Mouse (Mus musculus) adrenal gland, postnatal 14 days (tissue): Measurements from ENCODE around the gene 4933414I15Rik. TPM values are rescaled to one million over a fixed set of nuclear protein-coding genes. Genes with fewer than 3 reads are reported as not detected.

ENCODE experiments used
- total RNA-seq: library from RNA; stranded (reverse); gene quantifications from 2 replicates; pipeline ENCODE4 v1.2.3, GENCODE M21; 2021

4933414I15Rik gene
- total RNA-seq, 1 experiment from 2014 or later: not detected

Other genes starting within 250 kb of the 4933414I15Rik start
- gene Zfp354c, start 116.0 kb downstream of the 4933414I15Rik start, total RNA-seq: 5.2 and 9.8 TPM in 2 replicates
- 0.79 and 0.82 TPM in 2 replicates for gene Zfp879, start 102.2 kb downstream of the 4933414I15Rik start, total RNA-seq
- gene Grm6, start 93.1 kb downstream of the 4933414I15Rik start, total RNA-seq: 0.07 and 1.1 TPM in 2 replicates
- gene Zfp454, start 56.1 kb downstream of the 4933414I15Rik start, total RNA-seq: 2.5 and 3.0 TPM in 2 replicates
- 5.0 and 6.0 TPM in 2 replicates for gene Zfp2, start 27.6 kb downstream of the 4933414I15Rik start, total RNA-seq
- gene Zfp354b, start 12.1 kb downstream of the 4933414I15Rik start, total RNA-seq: 2.1 and 2.9 TPM in 2 replicates
- not detected in 2 replicates for gene Prop1, start 10.0 kb upstream of the 4933414I15Rik start, total RNA-seq
- not detected in 2 replicates for gene Olfr1378, start 22.8 kb upstream of the 4933414I15Rik start, total RNA-seq
- gene Olfr1377, start 38.2 kb upstream of the 4933414I15Rik start, total RNA-seq: not detected in 2 replicates
- gene Olfr51, start 59.8 kb upstream of the 4933414I15Rik start, total RNA-seq: not detected in 2 replicates
- gene Olfr54, start 70.5 kb upstream of the 4933414I15Rik start, total RNA-seq: 0.38 and 0.48 TPM in 2 replicates
- gene Olfr1375, start 104.3 kb upstream of the 4933414I15Rik start, total RNA-seq: not detected in 2 replicates
- 6.2 and 8.6 TPM in 2 replicates for gene Zfp354a, start 115.5 kb upstream of the 4933414I15Rik start, total RNA-seq